Mouse (Mus musculus) hindbrain, embryonic 15.5 days (tissue): ENCODE measurements around the gene Zswim3. TPM values are rescaled to one million over a fixed set of nuclear protein-coding genes. Genes with fewer than 3 reads are reported as not detected.
A peak's percentile ranks its signal among the peaks of the same experiment; 100 is the strongest.
"Not testable (repeated sequence)": the region's sequence is repeated elsewhere in the genome, so short reads cannot be mapped to it uniquely, and the experiment has no call there.

ENCODE experiments used
- ATAC-seq: fragments of 200-750 bp; cut with Nextera tagmentation; 2 replicates; pipeline ENCODE4 v1.8.0; 2017; ENCODE audit warnings: low read depth, moderate number of reproducible peaks, moderate TSS enrichment; ENCODE audit not compliant: low FRiP score
- H3K27ac ChIP-seq: fragments of 300-500 bp; sonication (generic); replicated peaks from 2 replicates; pipeline ENCODE4 v1.5.1; 2015; ENCODE audit warnings: mild to moderate bottlenecking, inconsistent platforms
- H3K27me3 ChIP-seq: fragments of 300-500 bp; sonication (generic); 2 replicates; pipeline ENCODE4 v1.6.1; 2015; ENCODE audit warnings: control low read depth, inconsistent platforms
- H3K36me3 ChIP-seq: fragments of 300-500 bp; sonication (generic); 2 replicates; pipeline ENCODE4 v1.6.1; 2015; ENCODE audit warnings: control low read depth, inconsistent platforms
- H3K4me1 ChIP-seq: fragments of 300-500 bp; sonication (generic); replicated peaks from 2 replicates; pipeline ENCODE4 v1.6.1; 2015; ENCODE audit warnings: control low read depth, inconsistent platforms
- H3K4me2 ChIP-seq: fragments of 300-500 bp; sonication (generic); 2 replicates; pipeline ENCODE4 v1.6.1; 2015; ENCODE audit warnings: moderate library complexity, mild to moderate bottlenecking, inconsistent platforms
- H3K4me3 ChIP-seq: fragments of 300-500 bp; sonication (generic); 2 replicates; pipeline ENCODE4 v1.5.1; 2015; ENCODE audit warnings: mild to moderate bottlenecking, inconsistent platforms
- H3K9ac ChIP-seq: fragments of 300-500 bp; sonication (generic); 2 replicates; pipeline ENCODE4 v1.6.1; 2015; ENCODE audit warnings: inconsistent platforms
- H3K9me3 ChIP-seq: fragments of 300-500 bp; sonication (generic); 2 replicates; pipeline ENCODE4 v1.6.1; 2016; ENCODE audit warnings: control low read depth, inconsistent platforms
- WGBS: fragments of 180-500 bp; shearing (Covaris S2); methylation state at CpG from one replicate; pipeline ENCODE4 v1.1.7; 2015; 5-methylcytosine and 5-hydroxymethylcytosine counted together
- polyA plus RNA-seq: library from polyadenylated mRNA; unstranded; fragments of >200 nt; fragmentation: Nextera tagmentation; extraction: Ambion mirVana; gene quantifications from 2 replicates; pipeline ENCODE4 v1.2.1, GENCODE M21; 2015

Gene Zswim3
- polyA plus RNA-seq, 1 experiment from 2014 or later = 16.8 TPM

DNA sequence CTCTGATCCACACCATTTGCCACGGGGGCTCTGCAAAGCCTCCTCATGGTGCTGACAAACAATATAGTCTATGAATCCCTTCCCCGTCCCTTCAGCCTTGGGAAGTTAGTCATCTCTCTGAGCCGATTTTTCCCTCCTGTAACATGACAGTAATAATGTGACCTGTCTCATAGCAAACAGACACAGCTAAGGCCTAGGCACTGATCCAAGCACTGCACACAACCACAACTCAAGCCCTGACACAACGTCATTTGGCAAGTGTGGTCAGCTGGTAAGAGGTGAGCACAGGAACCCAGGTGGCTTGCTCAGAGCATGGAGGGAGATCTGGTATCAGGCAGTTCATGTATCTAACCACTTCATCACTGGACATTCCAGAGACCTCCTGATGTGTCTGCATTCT, 9.0 kb upstream of the Zswim3 start:
- Histone ChIP-seq H3K9ac (no peak overlapping the region), H3K4me2 (no peak overlapping the region), H3K4me3 (no peak overlapping the region), H3K9me3 (no peaks in the 10 kb centered on the region), H3K4me1 (no peaks in the 10 kb centered on the region), H3K27me3 (no peaks in the 10 kb centered on the region), H3K36me3 (peaks cover 23% of the 10 kb centered on the region), H3K27ac (no peak overlapping the region)
- 93% methylated on average over 4 of the region's 4 CpGs for WGBS
- no peak for ATAC-seq

DNA sequence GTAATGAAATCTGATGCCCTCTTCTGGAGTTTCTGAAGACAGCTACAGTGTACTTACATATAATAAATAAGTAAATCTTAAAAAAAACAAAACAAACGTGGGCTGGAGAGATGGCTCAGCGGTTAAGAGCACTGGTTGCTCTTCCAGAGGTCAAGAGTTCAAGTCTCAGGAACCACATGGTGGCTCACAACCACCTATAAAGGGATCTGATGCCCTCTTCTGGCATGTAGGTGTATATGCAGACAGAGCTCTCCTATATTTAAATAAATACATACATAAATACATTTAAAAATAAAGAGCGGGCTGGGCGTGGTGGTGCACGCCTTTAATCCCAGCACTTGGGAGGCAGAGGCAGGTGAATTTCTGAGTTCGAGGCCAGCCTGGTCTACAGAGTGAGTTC, 6.3 kb upstream of the Zswim3 start:
- not testable (repeated sequence) for H3K9ac ChIP-seq, H3K9me3 ChIP-seq, H3K27me3 ChIP-seq, ATAC-seq, H3K27ac ChIP-seq, H3K4me2 ChIP-seq, H3K4me3 ChIP-seq
- peaks cover 18% of the 10 kb centered on the region for H3K36me3 ChIP-seq
- 87% methylated on average over 6 of the region's 6 CpGs for WGBS
- peaks cover 11% of the 10 kb centered on the region for H3K4me1 ChIP-seq

DNA sequence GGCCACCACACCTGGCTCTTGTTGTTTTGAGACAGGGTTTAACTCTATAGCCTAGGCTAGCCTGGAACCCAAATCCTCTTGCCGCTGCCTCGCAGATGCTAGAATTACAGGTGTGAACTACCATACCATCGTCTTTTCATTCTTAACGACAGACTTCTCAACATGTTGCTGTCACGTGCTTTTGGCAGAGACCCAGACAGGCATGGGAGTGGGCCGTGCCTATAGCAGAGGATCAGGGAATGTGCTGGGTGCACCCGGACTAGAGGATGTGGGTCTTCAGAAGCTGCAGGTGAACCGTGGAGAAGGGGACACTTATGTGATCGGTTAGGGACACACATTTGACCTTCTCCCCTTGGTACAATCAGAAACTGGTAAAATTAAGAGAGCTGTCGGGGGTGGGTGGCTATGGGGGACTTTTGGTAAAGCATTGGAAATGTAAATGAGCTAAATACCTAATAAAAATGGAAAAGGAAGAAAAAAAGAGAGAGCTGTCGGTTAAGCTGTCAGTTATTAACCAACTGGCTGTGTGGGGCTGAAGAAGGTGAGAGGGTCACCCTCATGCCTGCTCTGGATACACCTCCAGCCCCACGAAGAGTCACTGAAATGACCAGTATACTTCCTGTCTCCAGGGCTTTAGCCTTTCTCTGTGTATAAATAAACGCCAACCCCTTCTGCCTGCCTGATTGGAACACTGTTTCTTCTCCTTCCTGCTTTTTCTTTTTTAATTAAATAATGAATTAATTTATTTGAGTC, 4.5 kb upstream of the Zswim3 start:
- ATAC-seq = no peak
- 92% methylated on average over 13 of the region's 13 CpGs for WGBS
- H3K36me3 ChIP-seq = peaks cover 13% of the 10 kb centered on the region

DNA sequence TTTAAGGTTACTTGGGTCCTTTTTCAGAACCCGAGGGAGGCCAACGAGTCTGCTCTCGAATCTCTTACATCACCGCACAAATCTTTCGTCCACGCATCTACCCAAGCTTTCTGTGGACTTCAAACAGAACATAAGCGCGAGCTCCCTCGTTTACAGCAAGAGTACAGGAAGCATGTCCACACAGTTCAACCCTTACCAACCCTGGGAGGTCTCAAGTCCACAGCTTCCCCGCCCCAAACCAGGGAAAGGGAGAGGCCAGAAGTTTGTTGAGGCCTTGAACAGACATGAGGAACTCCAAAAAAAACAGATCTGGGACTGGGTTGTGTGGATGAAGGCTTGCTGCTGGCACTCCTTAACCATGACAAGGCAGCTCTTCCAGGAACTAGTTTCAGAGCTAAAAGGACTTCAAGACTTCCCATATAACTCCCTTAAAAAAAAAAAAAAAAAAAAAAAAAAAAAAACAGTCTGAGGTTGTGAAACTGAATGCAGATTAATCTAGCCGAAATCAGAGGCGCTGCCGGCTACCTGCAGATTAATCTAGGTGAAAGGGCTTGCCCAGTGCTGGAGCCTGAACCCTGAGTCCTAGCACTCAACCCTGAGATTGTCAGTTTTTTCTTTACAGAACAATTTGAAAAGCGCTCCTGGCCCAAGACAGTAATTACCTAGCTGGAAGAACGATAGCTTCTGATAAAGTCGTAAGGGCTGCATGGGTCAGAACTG, 1.5 kb upstream of the Zswim3 start:
- H3K27me3 ChIP-seq = no peaks in the 10 kb centered on the region
- no peaks in the 10 kb centered on the region for H3K9me3 ChIP-seq
- peak overlapping the region; percentile 62 for H3K4me2 ChIP-seq
- peak overlapping the region; percentile 78 for H3K4me3 ChIP-seq
- peaks cover 6% of the 10 kb centered on the region; the same call in 1 of the 2 replicates for H3K36me3 ChIP-seq
- ATAC-seq = no peak
- peaks cover 38% of the 10 kb centered on the region for H3K4me1 ChIP-seq
- no peak overlapping the region for H3K27ac ChIP-seq
- peak overlapping the region; percentile 69 for H3K9ac ChIP-seq
- WGBS = 96% methylated on average over 16 of the region's 16 CpGs

More for the DNA sequence above, 4.5 kb upstream of the Zswim3 start:
- H3K9me3 ChIP-seq = no peaks in the 10 kb centered on the region
- peaks cover 17% of the 10 kb centered on the region for H3K4me1 ChIP-seq
- H3K9ac ChIP-seq = no peak overlapping the region
- H3K4me3 ChIP-seq = no peak overlapping the region
- H3K27me3 ChIP-seq = no peaks in the 10 kb centered on the region
- H3K27ac ChIP-seq = no peak overlapping the region
- H3K4me2 ChIP-seq = no peak overlapping the region

DNA sequence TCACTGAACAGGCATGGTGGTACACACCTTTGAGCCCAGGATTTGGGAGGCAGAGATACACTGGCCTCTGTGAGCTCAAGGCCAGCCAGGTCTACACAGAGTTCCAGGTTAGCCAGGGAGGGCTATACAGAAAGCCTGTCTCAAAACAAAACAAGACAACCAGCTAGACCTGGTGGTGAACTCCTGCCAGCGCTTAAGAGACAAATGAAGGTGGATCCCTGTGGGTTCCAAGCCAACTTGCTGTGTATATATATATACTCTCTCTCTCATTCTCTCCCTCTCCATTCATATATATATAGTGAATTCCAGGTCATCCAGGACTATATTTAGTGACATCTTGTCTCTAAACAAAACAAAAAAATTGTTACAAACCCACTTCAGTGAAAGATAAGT, 981 bp upstream of the Zswim3 start:
- Histone ChIP-seq H3K4me1 (peaks cover 38% of the 10 kb centered on the region), H3K9ac (peak overlapping the region; percentile 69), H3K4me2 (peak overlapping the region; percentile 62), H3K36me3 (peaks cover 9% of the 10 kb centered on the region; the same call in 1 of the 2 replicates), H3K27ac (peak overlapping the region; percentile 88), H3K4me3 (peak overlapping the region; percentile 78), H3K27me3 (no peaks in the 10 kb centered on the region), H3K9me3 (no peaks in the 10 kb centered on the region)
- 60% methylated on average over 1 of the region's 1 CpGs for WGBS
- ATAC-seq = no peak

DNA sequence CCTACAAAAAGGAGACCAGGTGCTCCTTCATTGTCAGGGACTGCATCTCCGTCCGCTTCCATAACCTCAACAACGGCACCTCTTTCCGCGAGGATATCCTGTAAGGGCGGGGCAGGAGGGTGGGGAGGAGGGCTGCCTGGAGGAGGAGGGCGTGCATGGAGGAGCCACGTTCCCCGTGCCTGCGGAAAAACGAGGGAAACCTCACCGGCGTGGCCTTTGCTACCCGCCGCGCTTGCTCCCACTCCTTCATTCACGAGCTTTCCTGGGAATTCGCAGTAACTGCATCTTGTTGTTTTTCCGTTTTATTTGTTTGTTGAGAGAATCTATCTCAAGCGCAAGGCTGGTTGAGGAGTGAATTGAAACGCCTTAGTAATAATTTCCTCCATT, 427 bp downstream of the Zswim3 start:
- H3K36me3 ChIP-seq = peaks cover 10% of the 10 kb centered on the region; the same call in 1 of the 2 replicates
- no peaks in the 10 kb centered on the region for H3K9me3 ChIP-seq
- WGBS = under 1% methylated on average over 21 of the region's 21 CpGs
- peaks cover 38% of the 10 kb centered on the region for H3K4me1 ChIP-seq
- peak; percentile 49; the same call in 1 of the 2 replicates for ATAC-seq
- peak overlapping the region; percentile 73 for H3K4me2 ChIP-seq
- peak overlapping the region; percentile 74 for H3K9ac ChIP-seq
- H3K27me3 ChIP-seq = no peaks in the 10 kb centered on the region
- peak overlapping the region; percentile 86 for H3K27ac ChIP-seq
- H3K4me3 ChIP-seq = peak overlapping the region; percentile 78

DNA sequence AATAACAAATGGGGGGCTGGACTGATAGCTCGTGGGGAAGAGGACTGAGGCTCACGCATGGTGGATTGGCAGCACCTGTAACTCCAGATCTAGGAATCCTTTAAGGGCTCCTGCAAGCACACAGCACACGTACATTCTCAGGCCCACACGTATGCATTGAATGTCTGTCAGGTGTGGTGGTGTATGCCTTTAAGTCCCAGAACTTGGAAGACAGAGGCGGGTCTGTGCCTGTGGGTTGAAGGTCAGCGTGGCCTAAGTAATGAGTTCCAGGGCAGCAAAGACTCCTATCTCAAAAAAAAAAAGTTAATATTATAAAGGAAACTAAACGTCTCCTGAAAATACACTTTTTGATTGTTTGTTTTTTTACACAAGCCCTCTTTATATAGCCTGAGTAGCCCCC, 1.7 kb downstream of the Zswim3 start:
- Histone ChIP-seq H3K36me3 (peaks cover 9% of the 10 kb centered on the region; the same call in 1 of the 2 replicates), H3K27ac (no peak overlapping the region), H3K4me3 (0 out of 2 replicates have a peak overlapping the region, but pooled peaks have one; percentile 78), H3K4me2 (peak overlapping the region; percentile 73; the same call in 1 of the 2 replicates), H3K9me3 (no peaks in the 10 kb centered on the region), H3K9ac (no peak overlapping the region), H3K27me3 (no peaks in the 10 kb centered on the region), H3K4me1 (peaks cover 38% of the 10 kb centered on the region)
- 89% methylated on average over 7 of the region's 7 CpGs for WGBS
- no peak for ATAC-seq

DNA sequence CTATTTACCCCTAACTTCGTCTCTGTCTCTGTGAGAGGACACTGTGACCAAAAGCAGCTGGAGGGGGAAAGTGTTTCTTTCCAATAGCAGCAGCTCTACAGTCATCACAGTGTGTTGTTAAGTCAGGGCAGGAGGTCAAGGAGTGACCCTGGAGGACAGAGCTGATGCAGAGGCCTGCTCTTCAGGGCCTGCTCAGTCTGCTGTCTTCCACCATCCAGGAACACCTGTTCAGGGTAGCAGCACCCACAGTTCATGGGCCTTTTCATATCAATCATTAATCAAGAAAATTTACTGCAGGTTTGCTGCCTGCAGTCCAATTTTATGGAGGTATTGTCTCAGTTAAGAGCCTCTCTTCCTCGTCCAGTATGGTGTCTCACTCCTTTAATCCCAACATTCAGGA, 8.7 kb downstream of the Zswim3 start:
- Histone ChIP-seq H3K4me3 (no peak overlapping the region), H3K9ac (no peak overlapping the region), H3K27me3 (no peaks in the 10 kb centered on the region), H3K36me3 (peaks cover 13% of the 10 kb centered on the region; the same call in 1 of the 2 replicates), H3K4me2 (no peak overlapping the region), H3K27ac (no peak overlapping the region), H3K9me3 (no peaks in the 10 kb centered on the region), H3K4me1 (no peaks in the 10 kb centered on the region)
- no peak for ATAC-seq
- 78% methylated on average over 2 of the region's 2 CpGs for WGBS

DNA sequence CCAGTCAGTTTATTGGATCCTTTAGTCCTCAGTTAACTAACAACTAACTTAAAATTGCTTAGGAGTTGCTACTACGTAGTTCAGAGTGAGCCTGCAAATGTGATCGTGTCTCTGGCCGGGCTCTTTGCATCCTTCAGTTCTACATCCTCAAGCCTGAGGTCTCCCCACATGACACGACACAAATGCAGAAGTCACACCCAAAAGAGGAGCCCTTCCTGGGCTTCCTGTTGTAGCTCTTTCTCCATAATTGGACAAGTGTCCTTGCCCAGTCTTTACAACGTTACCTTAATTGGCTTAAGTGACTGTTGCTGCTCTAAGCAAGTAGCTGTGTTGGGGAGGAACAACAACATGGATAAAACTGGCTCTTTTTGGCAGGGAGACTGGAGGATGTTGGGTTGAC, 10.4 kb downstream of the Zswim3 start:
- Histone ChIP-seq H3K9ac (no peak overlapping the region), H3K4me1 (no peaks in the 10 kb centered on the region)
- 94% methylated on average over 5 of the region's 5 CpGs for WGBS

DNA sequence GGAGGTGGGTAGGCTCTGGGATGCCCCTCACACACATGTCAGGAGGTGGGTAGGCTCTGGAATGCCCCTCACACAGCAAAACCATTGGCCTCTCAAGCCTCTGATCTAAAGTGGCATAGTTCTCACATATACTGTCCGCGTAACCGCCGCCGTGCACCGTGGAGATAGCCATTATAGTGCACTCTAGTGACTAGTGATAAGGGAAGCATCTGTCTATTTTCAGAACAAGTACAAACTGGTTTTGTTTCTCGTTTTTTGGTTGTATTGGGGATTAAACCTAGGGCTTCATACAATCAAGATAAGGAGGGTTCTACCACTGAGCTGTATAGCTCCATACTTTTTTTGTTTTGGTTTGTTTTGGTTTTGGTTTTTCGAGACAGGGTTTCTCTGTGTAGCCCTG, 10.9 kb downstream of the Zswim3 start:
- H3K4me2 ChIP-seq = no peak overlapping the region
- WGBS = 91% methylated on average over 8 of the region's 8 CpGs
- H3K36me3 ChIP-seq = peaks cover 9% of the 10 kb centered on the region; the same call in 1 of the 2 replicates
- ATAC-seq = no peak
- H3K9me3 ChIP-seq = no peaks in the 10 kb centered on the region
- H3K27me3 ChIP-seq = no peaks in the 10 kb centered on the region
- H3K4me3 ChIP-seq = no peak overlapping the region
- H3K4me1 ChIP-seq = no peaks in the 10 kb centered on the region
- no peak overlapping the region for H3K27ac ChIP-seq
- no peak overlapping the region for H3K9ac ChIP-seq

More for the DNA sequence above, 10.4 kb downstream of the Zswim3 start:
- ATAC-seq = no peak
- Histone ChIP-seq H3K27me3 (no peaks in the 10 kb centered on the region), H3K4me3 (no peak overlapping the region), H3K36me3 (peaks cover 4% of the 10 kb centered on the region; the same call in 1 of the 2 replicates), H3K9me3 (no peaks in the 10 kb centered on the region), H3K27ac (no peak overlapping the region), H3K4me2 (no peak overlapping the region)

DNA sequence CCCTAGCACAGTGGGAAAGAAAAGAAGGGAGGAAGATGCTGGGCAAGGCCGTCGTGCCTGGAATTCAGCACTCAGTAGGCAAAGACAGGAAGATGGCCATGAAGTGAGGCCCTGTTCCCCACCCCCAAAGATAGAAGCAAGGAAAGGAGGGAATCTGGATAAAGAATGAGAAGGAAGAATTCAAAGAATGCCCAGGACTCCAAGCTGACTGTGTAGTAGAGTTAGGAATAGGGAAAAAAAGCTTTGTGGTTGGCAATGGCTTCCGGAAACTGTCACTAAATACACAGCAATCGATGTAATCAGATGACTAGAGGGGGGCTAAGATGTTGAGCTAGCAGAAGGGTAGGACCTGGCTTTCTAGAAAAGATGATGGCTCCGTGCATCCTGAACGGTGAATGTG, 12.3 kb downstream of the Zswim3 start:
- ATAC-seq = no peak
- peaks cover 14% of the 10 kb centered on the region; the same call in 1 of the 2 replicates for H3K36me3 ChIP-seq
- H3K9ac ChIP-seq = no peak overlapping the region
- 90% methylated on average over 6 of the region's 6 CpGs for WGBS
- peaks cover 5% of the 10 kb centered on the region for H3K4me1 ChIP-seq
- no peaks in the 10 kb centered on the region for H3K9me3 ChIP-seq
- no peak overlapping the region for H3K4me3 ChIP-seq
- no peak overlapping the region for H3K27ac ChIP-seq
- H3K4me2 ChIP-seq = no peak overlapping the region
- H3K27me3 ChIP-seq = no peaks in the 10 kb centered on the region

DNA sequence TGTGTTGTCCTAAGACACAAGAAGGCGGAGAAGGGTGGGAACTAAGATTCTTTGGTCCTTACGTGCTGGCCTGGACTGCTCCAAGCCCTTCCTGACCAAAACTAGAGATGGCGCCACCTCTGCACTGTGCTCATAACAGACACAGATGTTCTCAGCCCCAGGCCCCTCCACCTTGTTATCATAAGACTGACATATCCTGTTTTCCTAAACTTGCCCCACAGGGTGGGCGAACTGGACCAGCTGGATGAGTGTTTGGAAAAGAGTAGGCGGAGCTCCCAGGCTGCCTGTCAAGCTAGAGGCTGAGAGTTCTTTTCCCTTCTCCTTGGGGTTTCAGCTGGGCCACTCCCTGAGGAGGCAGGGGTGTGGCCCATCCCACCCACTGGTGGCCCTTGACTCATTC, 12.8 kb downstream of the Zswim3 start:
- H3K9ac ChIP-seq = no peak overlapping the region
- no peak overlapping the region for H3K4me3 ChIP-seq
- H3K36me3 ChIP-seq = peaks cover 14% of the 10 kb centered on the region; the same call in 1 of the 2 replicates
- 72% methylated on average over 5 of the region's 5 CpGs for WGBS
- no peak overlapping the region for H3K27ac ChIP-seq
- peaks cover 9% of the 10 kb centered on the region for H3K4me1 ChIP-seq
- ATAC-seq = no peak
- H3K9me3 ChIP-seq = no peaks in the 10 kb centered on the region
- H3K27me3 ChIP-seq = no peaks in the 10 kb centered on the region
- H3K4me2 ChIP-seq = no peak overlapping the region
